In genomic region chr17:46701489-46701888, GRCm38 (mm10) we compare ENCODE assay signal across 13 mouse cellular contexts. TPM values are rescaled to one million over a fixed set of nuclear protein-coding genes. Genes with fewer than 3 reads are reported as not detected.
DNase-seq lines count a peak whose midpoint lies in the region; ATAC-seq lines count a peak whose summit lies in the region.
"Had no signal": no experiment of that assay in that cellular context is flagged by ENCODE, and none has a peak within 500 bp of the region (broad histone marks: within the 10 kb centered on the region; RNA-seq: fewer than 3 reads in every experiment).

No protein-coding gene starts in this region.

- no peaks in the 10 kb centered on the region for H3K9me3 ChIP-seq in heart, embryonic 10.5 days
- no peaks in the 10 kb centered on the region for H3K9me3 ChIP-seq in midbrain, embryonic 10.5 days (replicated peaks)
- no peaks in the 10 kb centered on the region for H3K9me3 ChIP-seq in midbrain, embryonic 15.5 days
- H3K9me3 ChIP-seq in midbrain, embryonic 11.5 days (ENCODE audit: control insufficient read depth, low read length) = no peaks in the 10 kb centered on the region
- H3K9me3 ChIP-seq: liver, embryonic 15.5 days had no signal

- WGBS in heart, embryonic 10.5 days = 78% methylated on average over 12 of the region's 12 CpGs
- 87% methylated on average over 12 of the region's 12 CpGs for WGBS in midbrain, embryonic 10.5 days
- 73% methylated on average over 12 of the region's 12 CpGs for WGBS in midbrain, embryonic 15.5 days
- WGBS in midbrain, embryonic 11.5 days = 81% methylated on average over 12 of the region's 12 CpGs

- 0 out of 2 replicates have a peak overlapping the region, but pooled peaks have one; percentile 36 for H3K27ac ChIP-seq in heart, embryonic 10.5 days
- H3K27ac ChIP-seq in midbrain, embryonic 10.5 days (replicated peaks) = 0 out of 2 replicates have a peak overlapping the region, but pooled peaks have one; percentile 23
- H3K27ac ChIP-seq in midbrain, embryonic 15.5 days = no peak overlapping the region
- no peak overlapping the region for H3K27ac ChIP-seq in midbrain, embryonic 11.5 days (ENCODE audit: low read depth, low read length)
- H3K27ac ChIP-seq: liver, embryonic 15.5 days had no signal

- H3K4me1 ChIP-seq in heart, embryonic 10.5 days = peaks cover 45% of the 10 kb centered on the region
- H3K4me1 ChIP-seq in midbrain, embryonic 10.5 days = peaks cover 48% of the 10 kb centered on the region
- peaks cover 42% of the 10 kb centered on the region for H3K4me1 ChIP-seq in midbrain, embryonic 15.5 days
- H3K4me1 ChIP-seq in midbrain, embryonic 11.5 days (ENCODE audit: control insufficient read depth, insufficient read depth, low read length) = peaks cover 19% of the 10 kb centered on the region

- no peaks in the 10 kb centered on the region for H3K27me3 ChIP-seq in heart, embryonic 10.5 days (ENCODE audit: insufficient read depth, poor library complexity, severe bottlenecking)
- H3K27me3 ChIP-seq in midbrain, embryonic 10.5 days (ENCODE audit: low read depth, poor library complexity, severe bottlenecking) = no peaks in the 10 kb centered on the region
- H3K27me3 ChIP-seq in midbrain, embryonic 15.5 days (replicated peaks) = no peaks in the 10 kb centered on the region
- no peaks in the 10 kb centered on the region; the same call in 1 of the 2 replicates for H3K27me3 ChIP-seq in midbrain, embryonic 11.5 days (ENCODE audit: control insufficient read depth, insufficient read depth, low read length)
- H3K27me3 ChIP-seq: liver, embryonic 15.5 days had no signal

- peak; percentile 69 for DNase-seq in heart, embryonic 10.5 days (ENCODE audit: low spot score)
- no peak for DNase-seq in heart, postnatal 4 days
- no peak for DNase-seq in midbrain, embryonic 10.5 days (ENCODE audit: low spot score)
- DNase-seq in midbrain, embryonic 11.5 days (ENCODE audit: low spot score, missing footprints) = peak; percentile 60
- no peak for DNase-seq in lung, postnatal 4 days
- no peak for DNase-seq in liver
- DNase-seq in layer of hippocampus, postnatal 14 days (ENCODE audit: low spot score in 2 of 2) = no peak
- DNase-seq: adrenal gland, postnatal 25 days; cerebellum, adult 18-20 months; gastrocnemius, postnatal 10 days; right cerebral cortex, adult 18-20 months had no signal

- ATAC-seq in midbrain, embryonic 15.5 days (replicated peaks) = no peak
- ATAC-seq in midbrain, embryonic 11.5 days (ENCODE audit: low FRiP score) = no peak

- H3K4me2 ChIP-seq in midbrain, embryonic 15.5 days = no peak overlapping the region
- H3K4me2 ChIP-seq in midbrain, embryonic 11.5 days = no peak overlapping the region
- H3K4me2 ChIP-seq: liver, embryonic 15.5 days had no signal

- peaks cover 32% of the 10 kb centered on the region for H3K36me3 ChIP-seq in heart, embryonic 10.5 days
- H3K36me3 ChIP-seq in midbrain, embryonic 10.5 days = peaks cover 57% of the 10 kb centered on the region
- peaks cover 5% of the 10 kb centered on the region; the same call in 1 of the 2 replicates for H3K36me3 ChIP-seq in midbrain, embryonic 15.5 days (replicated peaks)
- H3K36me3 ChIP-seq in midbrain, embryonic 11.5 days (ENCODE audit: control insufficient read depth, insufficient read depth, low read length) = no peaks in the 10 kb centered on the region; the same call in 1 of the 2 replicates

- no peak overlapping the region for H3K9ac ChIP-seq in midbrain, embryonic 15.5 days
- H3K9ac ChIP-seq in midbrain, embryonic 11.5 days (ENCODE audit: low read length) = no peak overlapping the region
- H3K9ac ChIP-seq: liver, embryonic 15.5 days had no signal

- H3K4me3 ChIP-seq in heart, embryonic 10.5 days = no peak overlapping the region
- 0 out of 2 replicates have a peak overlapping the region, but pooled peaks have one; percentile 94 for H3K4me3 ChIP-seq in midbrain, embryonic 10.5 days
- H3K4me3 ChIP-seq in midbrain, embryonic 15.5 days = no peak overlapping the region
- no peak overlapping the region for H3K4me3 ChIP-seq in midbrain, embryonic 11.5 days (ENCODE audit: low read depth, low read length)
- H3K4me3 ChIP-seq: liver, embryonic 15.5 days had no signal

RNA-seq across cellular contexts. Expression of gene Ppp2r5d, which starts 3.4 kb away (rescaled TPM):
- 76.8 and 103 TPM in 2 replicates for polyA plus RNA-seq in heart, embryonic 10.5 days (2016; fragmentation: Nextera tagmentation; extraction: Ambion mirVana)
- total RNA-seq in heart, postnatal 4 days (2021) = 10 to 100 TPM; 41.5 to 42.9 TPM
- polyA plus RNA-seq in midbrain, embryonic 10.5 days (2016; fragmentation: Nextera tagmentation; extraction: Ambion mirVana) = 140 and 146 TPM in 2 replicates
- 103 and 112 TPM in 2 replicates for polyA plus RNA-seq in midbrain, embryonic 15.5 days (2015; fragmentation: Nextera tagmentation; extraction: Ambion mirVana)
- polyA plus RNA-seq in midbrain, embryonic 11.5 days (2014; fragmentation: Nextera tagmentation; extraction: Ambion mirVana) = 106 and 110 TPM in 2 replicates
- 10 to 100 TPM; 88.1 to 92.2 TPM for total RNA-seq in layer of hippocampus, postnatal 14 days (2021)

RNA-seq across cellular contexts. Expression of gene Pex6, which starts 9.8 kb away (rescaled TPM):
- polyA plus RNA-seq in heart, embryonic 10.5 days (2016; fragmentation: Nextera tagmentation; extraction: Ambion mirVana) = 14.0 and 21.9 TPM in 2 replicates
- 10 to 100 TPM; 12.0 to 14.4 TPM for total RNA-seq in heart, postnatal 4 days (2021)
- 20.5 and 20.8 TPM in 2 replicates for polyA plus RNA-seq in midbrain, embryonic 10.5 days (2016; fragmentation: Nextera tagmentation; extraction: Ambion mirVana)
- polyA plus RNA-seq in midbrain, embryonic 15.5 days (2015; fragmentation: Nextera tagmentation; extraction: Ambion mirVana) = 28.2 and 31.9 TPM in 2 replicates
- 12.8 and 16.5 TPM in 2 replicates for polyA plus RNA-seq in midbrain, embryonic 11.5 days (2014; fragmentation: Nextera tagmentation; extraction: Ambion mirVana)
- total RNA-seq in layer of hippocampus, postnatal 14 days (2021) = 10 to 100 TPM; 32.0 to 36.8 TPM

RNA-seq across cellular contexts. Expression of gene Klhdc3, which starts 20.8 kb away (rescaled TPM):
- 152 and 167 TPM in 2 replicates for polyA plus RNA-seq in heart, embryonic 10.5 days (2016; fragmentation: Nextera tagmentation; extraction: Ambion mirVana)
- total RNA-seq in heart, postnatal 4 days (2021) = 100 to 1,000 TPM; 138 to 140 TPM
- polyA plus RNA-seq in midbrain, embryonic 10.5 days (2016; fragmentation: Nextera tagmentation; extraction: Ambion mirVana) = 126 and 128 TPM in 2 replicates
- polyA plus RNA-seq in midbrain, embryonic 15.5 days (2015; fragmentation: Nextera tagmentation; extraction: Ambion mirVana) = 172 and 180 TPM in 2 replicates
- polyA plus RNA-seq in midbrain, embryonic 11.5 days (2014; fragmentation: Nextera tagmentation; extraction: Ambion mirVana) = 103 and 109 TPM in 2 replicates
- 100 to 1,000 TPM; 174 to 176 TPM for total RNA-seq in layer of hippocampus, postnatal 14 days (2021)

RNA-seq across cellular contexts. Expression of gene Mea1, which starts 22.9 kb away (rescaled TPM):
- 143 and 180 TPM in 2 replicates for polyA plus RNA-seq in heart, embryonic 10.5 days (2016; fragmentation: Nextera tagmentation; extraction: Ambion mirVana)
- 10 to 100 TPM; 62.9 to 66.8 TPM for total RNA-seq in heart, postnatal 4 days (2021)
- 178 and 180 TPM in 2 replicates for polyA plus RNA-seq in midbrain, embryonic 10.5 days (2016; fragmentation: Nextera tagmentation; extraction: Ambion mirVana)
- 277 and 304 TPM in 2 replicates for polyA plus RNA-seq in midbrain, embryonic 15.5 days (2015; fragmentation: Nextera tagmentation; extraction: Ambion mirVana)
- 185 and 192 TPM in 2 replicates for polyA plus RNA-seq in midbrain, embryonic 11.5 days (2014; fragmentation: Nextera tagmentation; extraction: Ambion mirVana)
- 100 to 1,000 TPM in 1 of 2 experiments, 10 to 100 TPM in 1; 98.2 to 103 TPM for total RNA-seq in layer of hippocampus, postnatal 14 days (2021)

RNA-seq across cellular contexts. Expression of gene Rrp36, which starts 27.3 kb away (rescaled TPM):
- polyA plus RNA-seq in heart, embryonic 10.5 days (2016; fragmentation: Nextera tagmentation; extraction: Ambion mirVana) = 46.3 and 61.0 TPM in 2 replicates
- total RNA-seq in heart, postnatal 4 days (2021) = 10 to 100 TPM; 16.7 TPM
- polyA plus RNA-seq in midbrain, embryonic 10.5 days (2016; fragmentation: Nextera tagmentation; extraction: Ambion mirVana) = 69.4 and 69.6 TPM in 2 replicates
- 49.9 and 50.8 TPM in 2 replicates for polyA plus RNA-seq in midbrain, embryonic 15.5 days (2015; fragmentation: Nextera tagmentation; extraction: Ambion mirVana)
- polyA plus RNA-seq in midbrain, embryonic 11.5 days (2014; fragmentation: Nextera tagmentation; extraction: Ambion mirVana) = 53.4 and 60.0 TPM in 2 replicates
- 10 to 100 TPM; 12.5 to 15.7 TPM for total RNA-seq in layer of hippocampus, postnatal 14 days (2021)

Comparison
In these comparisons a context has a peak if more than half of its experiments do, and no peak if none do; other contexts are left out.
1. DNase-seq: peak in heart, embryonic 10.5 days (single experiment) and midbrain, embryonic 11.5 days (single experiment); none in heart, postnatal 4 days (single experiment), midbrain, embryonic 10.5 days (single experiment), lung, postnatal 4 days (0 of 2), liver (single experiment) and layer of hippocampus, postnatal 14 days (0 of 2).
2. H3K27ac ChIP-seq: peak in heart, embryonic 10.5 days (single experiment) and midbrain, embryonic 10.5 days (single experiment); none in midbrain, embryonic 15.5 days (single experiment) and midbrain, embryonic 11.5 days (single experiment).